Mouse (Mus musculus) mammary gland, adult 2 months (tissue): ENCODE results near the gene Zwilch. TPM values are rescaled to one million over a fixed set of nuclear protein-coding genes. Genes with fewer than 3 reads are reported as not detected.

Source experiments
- polyA plus RNA-seq: library from polyadenylated mRNA; depleted of rRNA; stranded (reverse); fragments of >200 nt; gene quantifications from 2 replicates; pipeline ENCODE4 v1.2.3, GENCODE M21; 2012; ENCODE audit warnings: low replicate concordance; rRNA removed

Gene Zwilch
- 0.47 and 1.2 TPM in 2 replicates for polyA plus RNA-seq

GRCm38 (mm10) chr9:64172816-64173665, at the start of gene Zwilch, which contains the start of gene Rpl4:
Zwilch (minus strand) TSS chr9:64173104.
Rpl4 (plus strand) TSS chr9:64173375.

DNA sequence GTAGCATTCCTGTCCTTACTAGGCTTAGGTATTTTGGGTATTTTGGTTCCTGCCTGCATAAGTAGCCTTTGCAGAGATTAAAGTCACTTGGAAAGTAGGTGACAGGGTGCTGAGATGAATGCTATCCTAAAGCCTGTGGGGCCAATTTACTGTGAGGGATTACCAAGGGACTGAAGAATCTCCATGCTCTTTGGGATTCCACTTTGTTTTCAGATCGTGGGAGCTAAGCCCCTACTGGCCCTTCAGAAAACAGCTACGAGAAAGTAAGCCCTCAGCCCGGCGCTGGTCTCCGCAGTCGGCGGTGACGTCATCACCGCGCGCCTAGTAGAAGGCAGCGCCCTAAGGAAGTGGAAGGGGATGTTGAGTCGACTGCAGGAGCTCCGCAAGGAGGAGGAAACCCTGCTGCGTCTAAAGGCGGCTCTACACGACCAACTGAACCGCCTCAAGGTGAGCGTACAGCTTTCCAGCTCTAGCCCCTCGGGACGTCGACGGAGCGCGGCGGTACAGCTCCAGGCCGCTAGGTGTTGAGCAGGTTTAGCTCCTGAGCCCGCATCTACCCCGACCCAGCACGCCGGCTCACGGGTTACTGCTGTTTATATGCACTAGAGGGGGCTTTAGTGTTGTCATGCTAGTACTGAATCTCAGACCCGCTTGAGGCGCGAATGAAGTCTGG, 6.2 kb upstream of the Zwilch start, which contains the start of gene Snapc5:
TSS of gene Snapc5 (plus strand) at position 301 of the 673 bp plus-strand sequence.

GRCm38 (mm10) chr9:64116876-64117275, 56.0 kb downstream of the Zwilch start, which contains the start of gene Lctl:
Lctl (plus strand) TSS chr9:64117147.

Other genes with a start within 250 kb of the Zwilch start
- 11.7 and 32.2 TPM in 2 replicates for gene Smad6, start 151.0 kb downstream of the Zwilch start, polyA plus RNA-seq
- 8.6 and 16.6 TPM in 2 replicates for gene Lctl, start 56.0 kb downstream of the Zwilch start, polyA plus RNA-seq
- gene Rpl4, start 271 bp upstream of the Zwilch start, polyA plus RNA-seq = 325 and 388 TPM in 2 replicates
- 4.7 and 10.5 TPM in 2 replicates for gene Snapc5, start 6.2 kb upstream of the Zwilch start, polyA plus RNA-seq
- gene Uchl4, start 62.1 kb upstream of the Zwilch start, polyA plus RNA-seq = 0.20 TPM in 1 of 2 replicates, not detected in the other
- 41.2 and 56.7 TPM in 2 replicates for gene Map2k1, start 80.5 kb upstream of the Zwilch start, polyA plus RNA-seq
- 2.7 and 5.3 TPM in 2 replicates for gene Tipin, start 108.5 kb upstream of the Zwilch start, polyA plus RNA-seq
- gene Dis3l, start 168.2 kb upstream of the Zwilch start, polyA plus RNA-seq = 9.2 and 27.7 TPM in 2 replicates
- gene Megf11, start 212.5 kb upstream of the Zwilch start, polyA plus RNA-seq = 0.43 and 0.73 TPM in 2 replicates